Mouse (Mus musculus) midbrain, embryonic 10.5 days (tissue): ENCODE data around the gene Acot11. TPM values are rescaled to one million over a fixed set of nuclear protein-coding genes. Genes with fewer than 3 reads are reported as not detected.

Experiments used
- DNase-seq: peaks from one replicate; pipeline ENCODE4 v3.0.0-alpha.2; 2017; ENCODE audit warnings: low spot score
- H3K27ac ChIP-seq: fragments of 300-500 bp; sonication (generic); replicated peaks from 2 replicates; pipeline ENCODE4 v1.5.1; 2016; ENCODE audit warnings: mild to moderate bottlenecking
- H3K27me3 ChIP-seq: fragments of 300-500 bp; sonication (generic); 2 replicates; pipeline ENCODE4 v1.6.1; 2016; ENCODE audit warnings: low read depth, mild to moderate bottlenecking; ENCODE audit not compliant: poor library complexity, severe bottlenecking
- H3K36me3 ChIP-seq: fragments of 300-500 bp; sonication (generic); 2 replicates; pipeline ENCODE4 v1.6.1; 2016; ENCODE audit warnings: mild to moderate bottlenecking, moderate library complexity
- H3K4me1 ChIP-seq: fragments of 300-500 bp; sonication (generic); 2 replicates; pipeline ENCODE4 v1.6.1; 2016
- H3K4me3 ChIP-seq: fragments of 300-500 bp; sonication (generic); 2 replicates; pipeline ENCODE4 v1.5.1; 2016; ENCODE audit warnings: mild to moderate bottlenecking, moderate library complexity
- H3K9me3 ChIP-seq: fragments of 300-500 bp; sonication (generic); replicated peaks from 2 replicates; pipeline ENCODE4 v1.6.1; 2016; ENCODE audit warnings: mild to moderate bottlenecking
- WGBS: fragments of 180-500 bp; shearing (Covaris S2); methylation state at CpG from one replicate; pipeline ENCODE4 v1.1.7; 2016; 5-methylcytosine and 5-hydroxymethylcytosine counted together
- polyA plus RNA-seq: library from polyadenylated mRNA; unstranded; fragments of >200 nt; fragmentation: Nextera tagmentation; extraction: Ambion mirVana; gene quantifications from 2 replicates; pipeline ENCODE4 v1.2.1, GENCODE M21; 2016

Gene Acot11
- polyA plus RNA-seq, 1 experiment from 2014 or later = 2.0 TPM

GRCm38 (mm10) chr4:106699989-106700388, 104.8 kb downstream of the Acot11 start:
- Histone ChIP-seq H3K27me3 (peaks cover 27% of the 10 kb centered on the region), H3K27ac (no peak overlapping the region), H3K4me1 (peaks cover 28% of the 10 kb centered on the region), H3K9me3 (no peaks in the 10 kb centered on the region), H3K36me3 (no peaks in the 10 kb centered on the region), H3K4me3 (no peak overlapping the region)
- peak; percentile 57 for DNase-seq
- 21% methylated on average over 9 of the region's 9 CpGs for WGBS

Other genes with a start within 250 kb of the Acot11 start
- 11.0 and 11.9 TPM in 2 replicates for gene Dhcr24, start 244.0 kb downstream of the Acot11 start, polyA plus RNA-seq
- not detected in 2 replicates for gene Lexm, start 187.8 kb downstream of the Acot11 start, polyA plus RNA-seq
- not detected in 2 replicates for gene Ttc22, start 182.6 kb downstream of the Acot11 start, polyA plus RNA-seq
- gene Pars2, start 153.9 kb downstream of the Acot11 start, polyA plus RNA-seq = 16.2 and 16.5 TPM in 2 replicates
- gene Ttc4, start 126.1 kb downstream of the Acot11 start, polyA plus RNA-seq = 113 and 119 TPM in 2 replicates
- gene Mroh7, start 74.1 kb downstream of the Acot11 start, polyA plus RNA-seq = 0.04 and 0.05 TPM in 2 replicates
- not detected in 2 replicates for gene Fam151a, start 71.1 kb downstream of the Acot11 start, polyA plus RNA-seq
- gene Ssbp3, start 105.7 kb upstream of the Acot11 start, polyA plus RNA-seq = 119 and 136 TPM in 2 replicates